Mouse (Mus musculus) hematopoietic stem cell, adult 5-6 weeks (primary cell): ENCODE measurements around the gene Krt81. TPM values are rescaled to one million over a fixed set of nuclear protein-coding genes. Genes with fewer than 3 reads are reported as not detected.

ENCODE experiments used
- ATAC-seq, 2 experiments: fragments of 125-278 bp in 1 of 2; replicated peaks in 1 of 2; 2 replicates each; pipeline ENCODE4 v1.8.0; 2016 to 2017; ENCODE audit warnings: inconsistent platforms in 2 of 2, mild to moderate bottlenecking in 2 of 2, moderate number of reproducible peaks in 2 of 2, low read depth in 1 of 2, moderate TSS enrichment in 1 of 2; ENCODE audit not compliant: low FRiP score in 2 of 2, poor library complexity in 2 of 2, severe bottlenecking in 2 of 2, insufficient read depth in 1 of 2, low TSS enrichment in 1 of 2
- total RNA-seq: library from RNA; stranded (forward); fragments of 172-1452, 232-1000 nt; gene quantifications from 2 replicates; pipeline ENCODE4 v1.2.3, GENCODE M21; 2017

Gene Krt81
- not detected in 2 replicates for total RNA-seq

- no peak for ATAC-seq
These were observed at the start of gene Krt81 for GRCm38 (mm10) chr15:101463651-101464050. Gene Krt81, minus strand, starts transcription at chr15:101463751.

- ATAC-seq = no peak
These were observed 44.7 kb upstream of the Krt81 start for GRCm38 (mm10) chr15:101508247-101508646.

DNA sequence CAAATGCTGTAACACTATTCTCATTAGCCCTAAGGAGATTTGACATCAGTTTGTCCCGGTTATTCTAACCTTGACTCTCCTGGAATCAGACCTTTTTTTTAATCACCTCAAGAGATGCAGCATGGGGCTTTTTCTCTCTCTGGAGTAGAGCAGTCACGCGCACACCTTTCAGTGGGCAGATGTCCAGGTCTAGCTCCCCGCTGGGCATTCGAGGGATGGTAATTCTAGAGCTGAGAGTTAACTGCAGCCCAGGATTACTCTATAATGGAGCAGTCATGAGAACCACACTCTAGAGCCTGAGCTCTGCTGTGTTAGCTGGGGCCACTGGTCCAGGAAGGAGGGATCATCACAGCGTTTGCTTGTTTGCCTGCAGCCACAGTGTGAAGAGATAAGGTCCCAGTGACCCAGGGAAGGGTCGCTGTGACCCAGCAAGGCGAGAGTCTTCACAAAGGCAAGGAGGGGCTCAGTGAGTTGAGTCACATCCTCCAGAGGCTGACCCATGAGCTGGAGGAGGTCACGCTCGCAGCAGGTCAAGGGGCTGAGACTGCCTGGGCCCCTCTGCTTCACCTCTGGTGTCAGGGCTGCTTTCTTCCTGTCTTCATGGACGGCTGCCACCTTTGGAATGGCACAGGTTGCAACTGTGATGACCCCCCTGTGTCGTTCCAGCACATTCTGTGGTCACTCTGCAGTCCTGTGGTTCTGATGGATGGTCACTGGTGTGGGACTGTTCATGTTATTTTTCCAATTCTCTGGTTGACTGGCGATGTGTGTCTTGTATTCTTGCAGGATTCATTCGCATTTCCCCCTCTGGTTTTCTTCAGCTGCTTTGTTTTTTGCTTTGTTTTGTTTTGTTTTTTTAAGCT lies 43.6 kb upstream of the Krt81 start:
- ATAC-seq = no peak

DNA sequence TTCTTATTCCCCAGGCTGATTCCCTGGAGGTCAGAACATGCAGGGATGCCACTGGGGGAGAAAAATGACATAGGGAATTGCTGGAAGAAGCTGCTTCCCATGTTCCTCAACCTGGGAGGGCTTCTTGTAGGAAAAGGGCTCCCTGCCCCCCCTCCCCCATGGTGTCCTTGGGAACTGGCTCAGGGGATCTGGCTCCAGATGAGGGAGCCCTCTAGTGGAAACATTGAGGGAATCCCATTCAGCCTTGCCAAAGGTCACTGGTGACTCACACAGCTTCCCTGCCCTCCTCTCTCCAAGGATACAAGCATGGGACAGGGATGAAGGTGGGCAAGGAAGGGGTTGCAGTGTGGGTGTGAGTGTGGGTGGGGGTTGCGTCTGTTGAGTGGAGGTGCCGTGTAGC lies 33.6 kb upstream of the Krt81 start:
- no peak for ATAC-seq

GRCm38 (mm10) chr15:101495266-101495665 lies 31.7 kb upstream of the Krt81 start:
- ATAC-seq = no peak

GRCm38 (mm10) chr15:101494203-101494602 lies 30.7 kb upstream of the Krt81 start:
- no peak for ATAC-seq

GRCm38 (mm10) chr15:101493713-101494112 lies 30.2 kb upstream of the Krt81 start:
- ATAC-seq = no peak

DNA sequence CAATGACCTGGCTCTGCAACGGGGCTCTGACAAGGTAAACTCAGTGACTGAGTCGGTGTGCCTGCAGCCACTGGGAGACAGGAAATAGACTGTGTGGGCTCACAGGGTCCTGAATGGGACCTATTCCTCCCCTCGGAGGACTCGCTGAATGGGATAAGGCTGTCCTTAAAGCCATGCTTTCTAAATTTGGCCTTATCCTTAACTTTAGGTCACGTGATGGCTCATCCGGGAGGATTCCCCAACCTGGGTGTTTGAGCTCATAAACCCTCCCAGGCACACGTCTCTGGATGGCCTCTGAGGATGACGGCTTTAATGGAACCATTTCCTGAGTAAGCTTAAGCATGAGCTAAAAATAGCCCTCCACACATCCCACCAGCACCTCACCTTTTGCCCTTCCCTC lies 29.2 kb upstream of the Krt81 start:
- no peak for ATAC-seq

DNA sequence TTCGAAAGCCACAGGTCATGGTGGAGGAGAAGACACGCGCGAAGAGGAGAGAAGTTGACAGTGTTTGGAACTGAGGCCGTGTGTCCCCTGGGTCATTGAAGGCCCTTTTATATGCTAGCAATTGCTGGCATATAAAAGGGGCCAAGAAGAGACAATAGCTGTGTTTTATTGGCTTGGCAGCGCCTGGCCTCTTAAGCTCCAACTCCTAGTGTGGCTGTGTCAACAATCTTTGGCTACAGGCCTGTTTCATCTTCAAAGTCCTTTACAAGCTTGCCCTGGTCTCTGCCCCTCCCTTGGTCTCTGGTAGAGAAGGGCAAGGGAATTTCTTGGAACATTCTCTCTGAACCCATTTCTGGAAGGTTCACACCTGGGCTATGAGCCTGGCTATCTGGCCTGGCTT lies 27.9 kb upstream of the Krt81 start, which contains the start of gene Krt83:
Gene Krt83 (minus strand): TSS at position 82 of the 400 bp plus-strand sequence.
- ATAC-seq = no peak

DNA sequence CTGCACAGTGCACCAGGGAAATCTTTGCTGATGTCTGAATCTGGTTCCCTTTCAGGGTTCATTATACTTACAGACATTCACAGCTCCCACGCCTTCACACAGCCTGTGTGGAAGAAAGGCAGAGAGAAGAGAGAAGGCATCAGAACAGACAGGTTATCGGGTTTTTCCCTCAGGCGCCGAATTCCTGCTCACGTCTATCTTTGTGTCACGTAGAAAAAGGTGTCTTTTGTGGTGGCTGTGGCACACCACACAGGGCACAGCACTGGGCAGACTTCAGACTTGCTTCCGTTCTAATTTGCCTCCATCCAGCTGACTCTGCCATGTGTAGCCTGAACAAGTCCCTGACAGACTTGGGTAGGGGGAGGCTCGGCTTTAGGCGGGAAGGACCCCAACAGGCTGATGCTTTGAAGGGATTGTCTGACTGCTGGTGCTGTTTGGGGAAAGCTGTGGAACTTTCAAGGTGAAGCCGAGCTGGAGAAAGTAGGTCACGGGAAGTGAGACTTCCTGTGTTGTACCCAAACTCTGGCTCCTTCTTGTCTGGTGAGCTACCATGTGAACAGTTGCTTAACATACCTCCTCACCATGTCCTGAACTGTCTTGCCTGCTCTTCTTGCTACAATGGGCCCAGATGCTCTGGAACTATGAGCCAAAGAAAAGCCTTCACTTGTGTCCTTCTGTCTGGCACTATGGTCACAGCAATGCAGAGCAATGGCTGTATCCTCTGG lies 22.5 kb upstream of the Krt81 start:
- 0 out of 4 replicates have a peak, but pooled peaks of 1 of the 2 experiments have one; percentile 17 for ATAC-seq

DNA sequence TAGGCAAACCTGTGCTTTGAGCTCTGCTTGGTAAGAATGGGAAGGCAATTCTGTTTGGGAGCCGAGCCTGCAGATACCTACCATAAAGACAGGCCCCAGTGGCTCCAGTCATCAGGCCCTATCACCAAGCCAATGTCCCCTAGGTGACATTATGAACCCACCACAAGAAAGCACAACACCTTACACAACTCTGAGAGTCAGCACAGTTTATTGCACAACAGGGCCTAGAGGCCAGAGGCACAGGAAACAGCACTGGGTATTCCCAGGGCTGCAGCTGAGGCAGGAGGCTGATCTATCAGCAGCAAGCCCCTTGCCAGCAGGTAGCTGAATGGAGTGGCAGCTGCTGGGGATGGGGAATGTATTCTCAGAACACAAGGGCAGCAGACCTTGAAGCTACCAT lies 21.4 kb upstream of the Krt81 start:
- peak; percentile 17 to 19; a peak in 1 of 4 replicates for ATAC-seq

DNA sequence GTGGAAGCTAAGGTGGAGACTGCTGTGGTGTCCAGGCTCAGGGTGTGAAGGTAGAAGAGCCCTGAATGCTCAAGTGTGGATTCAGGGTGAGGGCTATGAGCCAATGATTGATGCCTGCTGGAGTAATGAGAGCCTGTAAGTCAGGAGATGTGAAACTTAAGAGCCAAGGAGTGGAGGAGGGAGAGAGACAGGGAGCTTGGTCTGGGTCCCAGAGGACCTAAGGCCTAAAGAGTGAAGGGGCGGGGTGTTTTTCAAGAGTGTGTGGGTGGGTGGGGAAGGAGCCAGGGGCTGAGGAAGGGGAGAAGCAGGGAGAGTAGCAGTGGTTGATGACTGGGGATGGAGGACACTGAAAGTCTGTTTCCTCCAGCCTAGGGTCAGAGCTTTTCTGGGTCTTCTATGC lies 20.1 kb upstream of the Krt81 start:
- no peak for ATAC-seq

- no peak for ATAC-seq
These were observed 18.5 kb upstream of the Krt81 start for GRCm38 (mm10) chr15:101482056-101482455.

DNA sequence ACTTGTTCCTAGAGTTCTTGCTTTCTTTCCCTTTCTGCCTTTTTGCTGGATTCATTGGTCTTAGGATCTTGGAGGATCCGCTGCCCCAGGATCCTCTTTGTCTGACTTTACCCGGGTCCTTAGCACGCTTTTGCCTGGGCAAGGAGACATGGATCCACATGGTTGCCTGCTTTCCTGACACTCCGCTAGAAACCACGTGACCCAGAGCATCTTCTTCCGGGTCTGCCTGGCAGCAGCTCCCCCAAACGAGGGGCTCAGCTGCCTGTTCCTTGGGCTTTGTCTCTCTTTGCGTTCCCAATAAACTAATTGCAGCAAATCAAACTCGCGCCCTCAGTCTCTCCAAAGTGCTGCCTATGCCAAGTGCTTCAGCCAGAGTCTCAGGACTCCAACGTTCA lies 16.1 kb upstream of the Krt81 start:
- no peak for ATAC-seq

DNA sequence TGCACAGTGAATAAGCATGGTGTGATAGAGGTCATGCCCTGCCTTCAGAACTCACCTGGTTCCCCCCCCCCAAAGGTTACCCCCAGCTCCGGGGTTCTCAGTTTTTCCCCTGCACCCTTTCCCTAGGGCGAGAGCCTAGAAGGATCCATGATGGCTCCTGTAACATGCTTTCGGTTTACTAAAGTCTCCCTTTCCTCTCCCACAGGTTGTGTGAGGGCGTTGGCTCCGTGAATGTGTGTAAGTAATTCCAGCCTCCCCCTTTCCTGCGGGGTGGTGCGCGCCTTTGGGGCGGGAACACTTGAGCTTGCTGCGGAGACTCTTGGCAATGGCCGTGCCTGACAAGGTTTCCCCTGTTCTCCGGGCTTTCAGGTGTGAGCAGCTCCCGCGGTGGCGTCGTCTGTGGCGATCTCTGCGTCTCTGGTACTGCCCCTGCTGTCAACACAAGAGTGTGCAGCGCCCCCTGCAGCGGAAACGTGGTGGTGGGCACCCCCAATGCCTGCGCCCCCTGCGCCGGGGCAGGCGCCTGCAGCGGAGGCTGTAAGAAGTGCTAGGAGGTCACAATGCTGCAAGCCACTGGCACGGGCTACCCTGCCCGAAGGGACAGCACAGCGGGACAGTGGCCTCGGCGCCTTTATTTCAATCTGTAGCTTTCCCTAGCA lies 15.6 kb upstream of the Krt81 start:
- ATAC-seq = peak; percentile 65 to 68; a peak in 3 of 4 replicates

DNA sequence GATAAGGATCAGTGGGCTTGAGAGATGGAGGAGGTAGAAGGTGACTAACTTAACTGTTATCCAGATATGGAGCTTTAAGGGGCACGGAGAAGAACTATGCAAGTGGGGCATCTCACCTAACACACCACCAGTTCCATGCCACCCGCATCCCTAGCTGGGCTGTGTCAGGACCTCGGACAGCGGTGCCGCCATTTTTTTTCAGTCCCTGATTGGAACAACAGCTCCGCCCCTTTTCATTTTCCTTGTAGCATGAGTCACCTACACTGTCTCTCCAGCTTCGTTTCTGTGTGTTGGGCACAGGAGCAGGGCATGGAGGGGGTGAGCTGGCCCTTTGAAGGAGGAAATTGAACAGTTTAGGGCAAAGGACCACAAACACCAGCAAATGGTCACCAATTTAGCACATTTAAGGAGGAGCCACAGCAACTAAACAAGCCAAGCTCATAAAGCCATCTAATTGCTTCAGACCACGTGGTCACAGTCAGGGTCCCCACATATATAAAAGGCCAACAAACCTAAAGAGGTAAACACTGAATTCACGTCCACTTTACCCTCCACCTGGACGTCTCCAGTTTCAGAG lies 9.5 kb upstream of the Krt81 start, which contains the start of gene Krt86:
Gene Krt86 (plus strand): TSS at position 527 of the 577 bp plus-strand sequence.
- ATAC-seq = peak in 1 of 2 experiments; percentile 25; a peak in 2 of 4 replicates

DNA sequence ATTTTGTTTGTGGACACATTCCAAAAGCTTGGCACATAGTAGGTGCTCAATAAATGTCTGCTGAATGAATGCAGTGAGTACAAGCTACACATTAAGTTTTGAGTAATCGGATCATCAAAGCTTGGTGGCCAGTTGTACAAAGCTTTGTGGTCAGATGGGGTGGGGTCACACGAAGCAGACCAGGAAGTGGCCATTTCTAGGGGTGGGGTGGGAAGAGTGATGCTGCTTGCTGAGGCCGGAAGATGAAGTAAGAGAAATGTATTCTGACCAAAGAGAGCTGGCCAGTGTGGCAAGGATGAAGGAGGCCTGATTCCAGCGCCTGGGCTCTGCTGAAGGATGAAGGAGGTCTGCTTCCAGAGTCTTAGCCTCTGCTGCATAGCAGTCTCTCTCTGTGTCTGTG lies 5.5 kb upstream of the Krt81 start:
- peak; percentile 43 to 62; a peak in 1 of 4 replicates for ATAC-seq
